Mouse (Mus musculus): ENCODE results near the gene Vnn1.

The Vnn1 gene

DNA sequence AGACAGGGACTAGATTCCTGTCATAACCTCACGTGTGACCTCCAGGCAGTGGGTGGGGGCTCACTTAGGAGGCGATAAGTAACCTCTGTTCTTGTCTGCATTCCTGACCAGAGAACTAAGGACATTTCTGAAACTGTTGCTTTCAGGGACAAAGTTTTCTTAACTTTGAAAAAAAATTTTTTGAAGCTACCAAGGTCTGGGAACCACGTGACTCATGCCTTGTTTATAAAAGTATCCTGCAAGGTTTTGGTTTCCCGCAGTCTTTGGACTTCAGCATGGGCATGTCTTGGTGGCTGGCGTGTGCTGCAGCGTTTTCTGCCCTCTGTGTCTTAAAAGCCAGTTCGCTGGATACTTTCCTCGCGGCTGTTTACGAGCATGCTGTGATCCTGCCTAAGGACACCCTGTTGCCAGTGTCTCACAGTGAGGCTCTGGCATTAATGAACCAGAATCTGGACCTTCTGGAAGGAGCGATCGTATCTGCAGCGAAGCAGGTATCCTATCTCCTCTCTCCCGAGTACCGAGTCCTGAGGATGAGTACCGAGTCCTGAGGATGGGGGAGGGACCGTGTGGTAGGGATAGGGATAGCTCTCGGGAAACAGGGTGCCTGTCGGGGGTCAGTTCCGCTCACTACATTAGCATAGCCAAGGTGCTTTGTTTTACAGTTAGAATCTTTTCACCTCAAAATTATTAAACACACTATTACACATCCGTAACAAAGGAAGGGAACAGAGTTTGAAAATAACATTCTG, at the start of gene Vnn1:
Vnn1 (plus strand) TSS at position 88 of the 749 bp plus-strand sequence.
- peak; percentile 42 for DNase-seq

DNA sequence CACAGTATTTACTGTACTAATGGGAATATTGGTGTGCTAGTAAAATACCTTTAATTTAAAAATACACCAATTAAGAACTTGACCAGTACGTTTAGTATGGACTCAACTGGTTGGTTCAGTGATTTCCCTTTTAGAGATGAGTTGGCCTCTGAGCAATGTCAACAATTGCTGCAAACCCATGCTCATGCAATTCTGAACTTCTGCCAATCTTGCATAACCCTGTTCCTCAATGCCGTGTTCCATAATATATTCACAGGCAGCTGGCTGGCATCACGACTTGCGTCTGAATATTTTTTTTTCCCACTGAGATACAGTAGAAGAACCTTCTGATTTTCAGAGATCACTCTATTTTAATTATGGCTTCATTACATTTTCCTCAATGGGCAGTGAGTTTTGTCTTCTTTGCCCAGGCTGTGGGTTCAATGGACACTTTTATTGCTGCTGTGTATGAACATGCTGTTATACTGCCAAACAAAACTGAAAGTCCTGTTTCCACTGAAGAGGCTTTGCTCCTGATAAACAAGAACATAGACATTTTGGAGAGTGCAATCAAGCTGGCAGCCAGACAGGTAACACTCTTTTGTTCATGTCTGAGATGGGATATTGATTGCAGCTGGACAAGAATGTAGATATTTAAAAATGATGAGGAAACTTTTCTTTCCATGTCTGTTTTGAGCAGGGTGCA, 43.1 kb upstream of the Vnn1 start, which contains the start of gene Vnn3:
Vnn3 (plus strand) TSS at position 235 of the 685 bp plus-strand sequence.
- DNase-seq: no peak

DNA sequence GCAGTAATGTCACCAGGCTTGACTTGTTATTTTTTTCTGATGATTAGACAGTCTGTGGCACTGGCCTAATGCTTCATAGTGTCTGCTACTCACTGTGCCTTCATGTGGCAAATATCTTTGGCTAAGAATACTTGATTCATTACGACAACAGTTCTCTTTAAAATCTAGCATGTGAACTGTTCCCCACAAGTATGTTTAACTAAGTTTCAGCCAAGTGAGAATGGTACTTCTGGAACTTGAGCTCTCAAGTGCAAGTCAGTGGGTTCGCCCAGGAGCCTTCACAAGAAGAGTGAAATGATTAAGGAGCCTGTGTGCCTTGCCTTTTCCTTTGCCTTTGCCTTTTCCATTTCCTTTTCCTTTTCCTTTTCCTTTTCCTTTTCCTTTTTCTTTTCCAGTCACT, 42.4 kb upstream of the Vnn1 start:
- no peak for DNase-seq

DNA sequence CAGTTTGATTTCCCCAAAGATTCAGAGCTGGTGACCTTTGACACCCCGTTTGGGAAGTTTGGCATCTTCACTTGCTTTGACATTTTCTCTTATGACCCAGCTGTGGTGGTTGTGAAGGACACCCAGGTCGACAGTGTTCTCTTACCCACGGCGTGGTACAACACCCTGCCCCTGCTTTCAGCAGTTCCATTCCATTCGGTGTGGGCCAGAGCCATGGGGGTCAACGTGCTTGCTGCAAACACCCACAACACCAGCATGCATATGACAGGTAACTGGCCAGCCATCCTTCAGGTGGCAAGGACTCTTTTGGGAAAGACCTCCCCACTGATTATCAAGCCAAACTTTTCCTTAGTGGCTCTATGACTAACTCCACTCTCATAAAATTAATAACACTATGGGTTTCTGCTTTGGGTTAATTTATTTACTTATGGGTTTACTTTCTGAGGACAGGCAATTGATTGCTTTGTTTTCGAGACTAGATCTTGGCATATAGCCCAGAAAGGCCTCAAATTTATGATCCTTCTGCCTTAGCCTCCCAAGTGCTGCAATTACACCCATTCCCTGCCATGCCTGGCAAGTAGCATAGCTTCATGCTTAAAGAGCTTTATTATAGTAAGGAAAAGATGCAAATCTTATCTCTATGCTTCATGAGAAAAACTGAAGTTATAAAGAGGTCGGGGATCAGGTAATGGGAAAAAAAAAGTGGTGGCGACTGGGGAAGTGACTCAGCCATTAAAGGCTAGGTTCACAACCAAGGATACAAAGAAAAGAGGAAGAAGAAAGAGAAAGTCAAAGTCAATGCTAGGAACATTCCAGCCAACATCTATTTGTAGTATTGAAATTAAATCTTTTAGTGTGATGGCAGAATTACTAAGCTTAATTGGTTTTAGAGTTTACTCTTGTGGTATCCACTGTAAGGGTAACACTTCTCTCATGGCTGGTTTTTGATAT, 29.9 kb upstream of the Vnn1 start:
- DNase-seq: peak; percentile 10

DNA sequence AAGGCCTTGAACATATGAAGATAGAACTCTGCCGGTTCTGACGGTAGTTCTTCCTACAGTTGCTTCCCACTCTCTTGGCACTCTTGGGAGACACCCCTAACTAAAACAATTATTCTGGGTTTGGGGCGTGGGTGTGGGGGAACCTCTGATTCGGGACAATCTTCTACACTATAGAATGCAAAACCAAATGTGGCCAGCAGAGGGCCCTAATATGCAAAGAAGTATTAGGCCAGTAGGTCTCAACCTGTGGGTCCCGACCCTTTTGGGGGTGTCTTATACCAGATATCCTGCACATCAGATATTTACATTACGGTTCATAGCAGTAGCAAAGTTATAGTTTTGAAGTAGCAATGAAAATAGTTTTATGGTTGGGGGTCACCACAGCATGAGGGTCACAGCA, 13.8 kb upstream of the Vnn1 start:
- DNase-seq: peak; percentile 41

DNA sequence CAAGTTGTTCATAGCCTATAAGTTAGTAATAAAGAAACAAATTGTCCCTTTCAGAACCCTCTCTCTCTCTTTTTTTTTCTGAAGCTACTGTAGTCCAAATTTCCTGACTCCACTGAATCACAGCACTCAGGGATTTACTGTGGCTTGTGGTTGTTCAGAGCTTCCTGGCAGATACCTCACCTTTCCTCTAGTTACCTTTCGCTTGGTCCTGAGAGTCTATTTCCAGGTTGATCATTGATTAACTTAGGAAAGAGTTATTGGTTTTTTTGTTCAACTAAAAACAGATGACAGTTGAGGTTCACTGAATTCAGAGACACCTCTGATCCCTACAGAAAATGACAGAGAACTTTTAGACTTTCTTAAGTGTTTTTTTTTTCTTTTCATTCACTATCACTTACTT, 9.6 kb upstream of the Vnn1 start:
- no peak for DNase-seq

DNA sequence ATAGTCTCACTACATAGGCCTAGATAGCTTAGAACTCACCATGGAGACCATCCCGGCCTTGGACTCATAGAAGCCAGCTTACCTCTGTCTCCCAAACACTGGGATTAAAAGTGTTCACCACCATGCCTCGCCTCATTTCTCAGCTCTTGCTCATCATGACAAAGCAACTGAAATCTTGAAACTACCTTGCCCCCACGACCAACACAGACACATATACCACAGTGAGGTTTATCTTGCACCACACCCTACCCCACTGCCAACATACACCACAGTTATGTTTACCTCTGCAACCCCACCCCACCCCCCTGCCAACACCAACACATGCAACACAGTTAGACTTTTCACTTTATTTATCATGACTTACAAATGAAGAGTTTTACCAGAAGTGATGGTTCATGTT, 8.4 kb upstream of the Vnn1 start:
- DNase-seq: no peak

DNA sequence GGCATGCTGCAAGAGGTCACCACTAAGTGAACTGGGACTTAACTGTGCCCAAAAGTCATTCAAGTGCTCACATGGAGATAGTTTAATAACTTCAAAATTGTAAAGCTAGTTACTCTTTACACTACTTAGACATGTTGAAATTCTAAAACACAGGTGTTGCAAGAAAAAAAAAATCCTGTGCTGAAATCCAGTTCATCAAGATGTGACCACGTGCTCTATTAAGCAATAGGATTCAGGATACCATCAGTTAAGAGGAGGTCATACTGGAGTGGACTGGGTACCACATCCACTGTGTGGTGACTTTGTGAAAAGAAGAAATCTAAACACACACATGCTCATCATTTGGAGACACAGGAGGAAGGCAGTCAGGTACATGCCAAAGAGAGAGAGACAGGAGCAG, 1.5 kb upstream of the Vnn1 start:
- no peak for DNase-seq

DNA sequence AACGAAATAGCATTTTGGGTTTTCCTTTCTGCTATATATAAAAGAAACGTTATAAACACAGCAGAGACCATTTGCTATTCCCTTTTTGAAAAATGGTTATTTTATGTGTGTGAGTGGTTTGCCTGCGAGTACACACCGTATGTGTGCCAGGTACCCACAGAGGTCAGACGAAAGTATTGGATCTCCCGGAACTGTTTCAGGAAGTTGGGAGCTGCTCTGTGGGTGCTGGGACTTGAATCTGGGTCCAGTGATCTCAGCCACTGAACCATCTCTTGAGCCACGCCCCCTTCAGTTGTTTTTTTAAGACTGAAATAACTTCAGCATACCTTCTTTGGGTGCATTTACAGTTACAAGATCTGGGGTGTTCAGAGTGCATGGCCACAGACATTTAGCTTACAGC, 888 bp downstream of the Vnn1 start:
- peak; percentile 11 for DNase-seq

DNA sequence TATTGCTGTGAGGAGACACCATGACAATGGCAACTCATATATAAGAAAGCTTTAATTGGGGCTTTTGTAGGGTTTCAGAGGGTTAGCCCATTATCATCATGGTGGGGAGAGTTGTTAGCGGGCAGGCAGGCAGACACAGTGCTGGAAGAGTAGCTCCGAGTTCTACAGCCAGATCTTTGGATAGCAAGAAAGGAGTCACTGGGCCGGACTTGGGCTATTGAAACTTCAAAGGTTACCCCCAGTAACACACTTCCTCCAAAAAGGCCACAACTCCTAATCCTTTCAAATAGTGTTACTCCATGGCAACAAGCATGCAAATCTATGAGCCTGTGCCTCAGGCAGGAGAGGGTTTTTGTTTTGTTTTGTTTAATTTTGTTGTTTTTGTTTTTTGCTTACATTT, 6.6 kb downstream of the Vnn1 start:
- DNase-seq: no peak

DNA sequence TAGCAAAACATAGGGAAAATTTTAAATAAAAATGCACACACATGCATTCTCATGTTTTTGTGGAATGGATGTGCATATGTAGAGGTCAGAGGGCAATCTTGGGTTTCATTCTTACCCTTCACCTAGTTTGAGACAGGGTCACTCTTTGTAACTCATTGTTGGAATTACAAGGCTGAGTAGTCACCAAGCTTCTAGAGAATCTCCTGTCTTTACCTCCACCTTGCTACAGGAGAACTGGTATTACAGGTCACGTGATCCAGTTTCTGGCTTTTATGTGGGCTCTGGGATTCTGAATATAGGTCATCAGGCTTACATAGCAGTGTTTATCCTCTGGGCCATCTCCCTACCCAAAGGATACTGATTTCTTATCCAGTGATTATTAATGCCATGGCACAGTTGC, 11.2 kb downstream of the Vnn1 start:
- DNase-seq: no peak

DNA sequence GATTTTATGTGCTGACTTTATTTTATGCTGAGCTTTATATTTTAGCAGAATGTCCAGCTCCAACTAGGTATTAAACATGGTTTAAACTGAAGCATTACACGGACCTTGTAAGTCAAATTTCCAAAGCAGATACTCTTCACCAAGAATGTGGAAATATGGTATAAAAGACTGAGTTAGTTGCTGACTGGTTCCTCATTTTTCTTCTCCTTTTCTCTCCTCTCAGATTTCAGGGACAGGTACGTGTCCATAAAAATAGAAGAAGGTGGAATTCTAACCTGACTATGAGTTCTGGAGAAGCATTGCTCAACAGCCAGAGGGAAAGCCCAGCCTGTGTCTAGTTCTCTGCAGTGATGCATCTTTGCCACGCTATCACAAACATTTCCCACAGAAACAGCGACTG, 25.6 kb downstream of the Vnn1 start, which contains the start of gene Taar1:
Taar1 (plus strand) TSS at position 301 of the 400 bp plus-strand sequence.
- no peak for DNase-seq

DNA sequence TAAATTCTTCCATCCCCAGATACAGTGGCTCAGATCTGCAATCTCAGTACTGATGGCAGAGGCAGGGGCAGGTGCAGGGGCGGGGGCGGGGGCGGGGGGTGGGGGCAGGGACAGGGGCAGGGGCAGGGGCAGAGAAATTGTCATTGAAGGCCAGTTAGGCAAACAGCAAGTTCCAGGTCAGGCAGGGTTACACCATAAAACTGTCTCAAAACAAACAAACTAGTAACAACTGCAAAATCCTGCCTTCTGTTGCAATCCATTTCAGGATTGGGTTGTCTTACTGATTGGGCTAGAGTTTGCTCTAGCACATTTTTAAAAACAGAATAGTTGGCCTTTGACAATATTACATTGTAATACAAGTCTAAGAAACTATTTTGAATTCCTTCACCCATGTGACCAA, 28.0 kb downstream of the Vnn1 start:
- DNase-seq: no peak

DNA sequence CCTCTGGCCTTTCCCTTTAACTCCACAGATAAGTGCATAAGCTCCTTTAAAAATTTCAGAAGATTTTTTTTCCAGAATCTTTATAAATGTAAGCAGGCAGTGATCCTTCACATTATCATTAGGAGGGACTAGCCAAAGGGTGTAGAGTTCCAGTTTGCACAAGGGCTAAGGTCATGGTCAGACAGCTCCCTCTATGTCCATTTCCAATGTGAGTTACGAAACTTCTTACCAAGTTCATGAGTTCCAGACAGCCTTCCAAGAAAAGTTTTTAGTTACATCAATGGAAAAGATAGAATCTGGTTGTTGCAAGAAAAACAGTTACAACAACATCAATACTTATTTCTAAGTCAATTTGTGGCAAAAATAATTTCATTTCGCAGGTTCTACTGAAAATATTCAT, 29.5 kb downstream of the Vnn1 start:
- no peak for DNase-seq

DNA sequence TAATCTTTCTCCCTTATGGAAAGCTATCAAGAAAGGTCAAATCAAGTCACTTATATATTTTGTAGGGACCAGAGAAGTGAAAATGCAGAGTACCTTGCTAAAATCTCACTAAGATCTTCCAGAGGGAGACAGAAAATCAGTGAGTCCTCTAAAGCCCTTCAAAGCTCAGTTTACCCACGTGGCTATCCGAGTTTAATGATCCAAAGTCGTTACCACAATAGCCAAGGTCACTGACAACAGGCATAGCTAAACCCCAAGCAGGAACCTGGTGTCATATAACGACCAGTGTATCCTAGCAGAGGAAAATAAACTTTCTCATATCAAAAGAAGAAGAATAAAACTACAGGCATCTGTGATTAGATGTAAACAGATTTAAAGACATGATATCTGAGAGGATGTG, 43.1 kb downstream of the Vnn1 start:
- no peak for DNase-seq

DNA sequence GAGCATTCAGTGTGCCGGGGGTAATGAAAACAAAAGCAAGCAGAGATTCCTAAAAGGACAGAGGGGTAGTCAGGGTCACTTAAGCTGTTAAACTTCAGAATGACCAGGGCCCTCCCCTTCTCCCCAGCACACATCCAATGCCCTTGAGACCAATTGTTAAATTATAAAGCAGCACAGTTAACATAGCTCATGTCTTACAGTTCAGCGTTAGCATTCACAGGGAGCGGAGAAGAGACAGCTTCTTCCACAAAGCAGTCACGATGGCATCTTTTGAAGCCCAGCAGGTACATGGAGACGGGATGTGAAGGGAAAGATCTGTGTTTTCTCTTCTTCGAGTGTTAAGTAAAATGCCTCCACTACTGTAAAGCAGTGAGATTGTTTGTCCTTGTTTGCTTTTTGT, 43.8 kb downstream of the Vnn1 start, which contains the start of gene Taar2:
Taar2 (plus strand) TSS at position 261 of the 400 bp plus-strand sequence.
- DNase-seq: no peak

DNA sequence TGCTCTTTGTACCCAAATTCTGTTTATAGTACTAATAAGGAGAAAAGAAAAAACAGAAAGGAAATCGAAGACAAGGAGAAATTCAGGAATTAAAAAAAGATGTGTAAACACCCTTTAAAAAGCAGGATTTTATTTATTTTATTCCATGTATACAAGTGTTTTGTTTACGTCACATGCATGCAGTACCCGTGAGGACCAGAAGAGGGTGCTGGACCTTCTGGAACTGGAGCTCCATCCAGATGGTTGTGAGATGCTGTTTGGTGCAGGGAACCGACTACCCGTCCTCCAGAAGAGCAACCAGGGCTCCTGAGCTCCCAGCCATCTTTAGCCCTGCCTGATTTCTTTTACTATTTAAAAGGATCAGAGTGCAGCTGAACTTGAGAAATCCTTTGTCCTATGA, 48.0 kb downstream of the Vnn1 start:
- DNase-seq: peak; percentile 28

DNA sequence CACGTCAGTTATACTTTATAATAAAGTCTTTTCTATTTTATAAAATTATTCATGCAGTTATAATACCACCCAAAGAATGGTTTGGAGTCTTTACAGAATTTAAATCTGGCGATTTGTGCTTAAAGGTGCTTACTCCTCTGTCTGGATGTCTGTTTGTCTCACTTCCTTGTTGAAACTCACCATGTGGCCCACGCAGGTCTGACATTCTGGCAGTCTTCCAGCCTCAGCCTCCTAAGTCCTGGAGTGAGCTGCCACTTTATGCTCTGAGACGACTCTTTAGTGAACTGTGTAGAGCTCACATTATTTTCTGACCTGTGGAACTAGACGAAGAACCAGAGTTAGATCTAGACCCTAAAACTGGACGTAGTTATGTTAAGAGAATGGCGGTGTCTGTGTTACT, 53.5 kb downstream of the Vnn1 start:
- peak; percentile 24 for DNase-seq

DNA sequence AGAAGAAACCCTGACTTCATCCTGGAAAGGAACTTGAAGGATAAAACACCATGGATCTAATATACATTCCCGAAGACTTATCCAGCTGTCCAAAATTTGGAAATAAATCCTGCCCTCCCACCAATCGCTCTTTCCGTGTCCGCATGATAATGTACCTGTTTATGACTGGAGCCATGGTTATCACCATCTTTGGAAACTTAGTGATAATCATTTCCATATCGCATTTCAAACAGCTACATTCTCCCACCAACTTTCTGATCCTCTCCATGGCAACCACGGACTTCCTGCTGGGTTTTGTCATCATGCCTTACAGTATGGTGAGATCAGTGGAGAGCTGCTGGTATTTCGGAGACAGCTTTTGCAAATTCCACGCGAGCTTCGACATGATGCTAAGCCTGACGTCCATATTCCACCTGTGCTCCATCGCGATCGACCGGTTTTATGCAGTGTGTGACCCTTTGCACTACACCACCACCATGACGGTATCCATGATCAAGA, 55.1 kb downstream of the Vnn1 start, which contains the start of gene Taar3:
Taar3 (plus strand) TSS at position 51 of the 498 bp plus-strand sequence.
- DNase-seq: no peak

DNA sequence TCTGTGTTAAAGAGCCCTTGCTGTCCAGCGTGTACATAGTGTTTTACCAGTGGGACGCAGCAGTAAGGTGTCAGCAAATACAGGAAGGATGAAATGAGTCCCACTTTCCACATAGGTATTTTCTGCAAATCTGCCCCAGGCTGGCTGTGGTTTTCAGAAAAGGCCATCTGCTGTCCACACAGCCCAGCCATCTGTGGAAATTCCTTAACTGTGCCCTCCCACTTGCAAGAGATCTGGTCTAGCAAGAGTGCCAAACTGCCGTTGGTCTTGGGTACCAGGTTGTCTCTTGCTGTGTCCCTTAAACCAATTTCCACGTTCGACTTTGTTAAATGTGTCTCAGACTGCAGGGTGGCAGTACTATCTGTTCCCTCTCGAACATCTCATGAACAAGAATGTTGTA, 57.2 kb downstream of the Vnn1 start:
- DNase-seq: no peak
